Mouse (Mus musculus) thymus, adult 2 months (tissue): Measurements from ENCODE around the gene Arhgef6. TPM values are rescaled to one million over a fixed set of nuclear protein-coding genes. Genes with fewer than 3 reads are reported as not detected.
A peak's percentile ranks its signal among the peaks of the same experiment; 100 is the strongest.

ENCODE experiments used
- DNase-seq: peaks from one replicate; pipeline ENCODE4 v3.0.0; 2021
- H3K27ac ChIP-seq: fragments of 200-500 bp; 2 replicates; pipeline ENCODE4 v1.5.1; 2012; ENCODE audit warnings: low read length, control low read depth; ENCODE audit not compliant: control insufficient read depth, insufficient read depth
- H3K27me3 ChIP-seq: fragments of 200-500 bp; 2 replicates; pipeline ENCODE4 v1.6.1; 2012; ENCODE audit warnings: mild to moderate bottlenecking, low read length, moderate library complexity, mixed read lengths; ENCODE audit not compliant: control insufficient read depth, insufficient read depth
- H3K36me3 ChIP-seq: fragments of 200-500 bp; 2 replicates; pipeline ENCODE4 v1.6.1; 2012; ENCODE audit warnings: mild to moderate bottlenecking, low read length, moderate library complexity; ENCODE audit not compliant: control insufficient read depth, insufficient read depth
- H3K4me1 ChIP-seq: fragments of 200-500 bp; replicated peaks from 2 replicates; pipeline ENCODE4 v1.6.1; 2012; ENCODE audit warnings: low read length; ENCODE audit not compliant: control insufficient read depth, insufficient read depth
- H3K4me3 ChIP-seq: fragments of 200-500 bp; 2 replicates; pipeline ENCODE4 v1.5.1; 2012; ENCODE audit warnings: mild to moderate bottlenecking, low read length, control low read depth, moderate library complexity; ENCODE audit not compliant: control insufficient read depth, insufficient read depth
- CTCF ChIP-seq: fragments of 200-500 bp; IDR thresholded peaks from 2 replicates; pipeline ENCODE4 v1.5.1; 2012; ENCODE audit warnings: mild to moderate bottlenecking, control low read depth, low read length, moderate library complexity, borderline replicate concordance; ENCODE audit not compliant: control insufficient read depth, poor library complexity, insufficient read depth; ENCODE audit errors: extremely low read depth
- POLR2A ChIP-seq: fragments of 200-500 bp; IDR thresholded peaks from 2 replicates; pipeline ENCODE4 v1.6.1; 2012; ENCODE audit warnings: mild to moderate bottlenecking, low read length, control low read depth, moderate library complexity; ENCODE audit not compliant: control insufficient read depth, poor library complexity, insufficient read depth; ENCODE audit errors: extremely low read depth
- WGBS: fragments of 180-500 bp; shearing (Covaris S2); methylation state at CpG from one replicate; pipeline ENCODE4 v1.1.7; 2018; 5-methylcytosine and 5-hydroxymethylcytosine counted together
- polyA plus RNA-seq: library from polyadenylated mRNA; depleted of rRNA; stranded (reverse); fragments of >200 nt; gene quantifications from 2 replicates; pipeline ENCODE4 v1.2.3, GENCODE M21; 2012

Gene Arhgef6
- polyA plus RNA-seq, 1 experiment: 78.3 TPM

DNA sequence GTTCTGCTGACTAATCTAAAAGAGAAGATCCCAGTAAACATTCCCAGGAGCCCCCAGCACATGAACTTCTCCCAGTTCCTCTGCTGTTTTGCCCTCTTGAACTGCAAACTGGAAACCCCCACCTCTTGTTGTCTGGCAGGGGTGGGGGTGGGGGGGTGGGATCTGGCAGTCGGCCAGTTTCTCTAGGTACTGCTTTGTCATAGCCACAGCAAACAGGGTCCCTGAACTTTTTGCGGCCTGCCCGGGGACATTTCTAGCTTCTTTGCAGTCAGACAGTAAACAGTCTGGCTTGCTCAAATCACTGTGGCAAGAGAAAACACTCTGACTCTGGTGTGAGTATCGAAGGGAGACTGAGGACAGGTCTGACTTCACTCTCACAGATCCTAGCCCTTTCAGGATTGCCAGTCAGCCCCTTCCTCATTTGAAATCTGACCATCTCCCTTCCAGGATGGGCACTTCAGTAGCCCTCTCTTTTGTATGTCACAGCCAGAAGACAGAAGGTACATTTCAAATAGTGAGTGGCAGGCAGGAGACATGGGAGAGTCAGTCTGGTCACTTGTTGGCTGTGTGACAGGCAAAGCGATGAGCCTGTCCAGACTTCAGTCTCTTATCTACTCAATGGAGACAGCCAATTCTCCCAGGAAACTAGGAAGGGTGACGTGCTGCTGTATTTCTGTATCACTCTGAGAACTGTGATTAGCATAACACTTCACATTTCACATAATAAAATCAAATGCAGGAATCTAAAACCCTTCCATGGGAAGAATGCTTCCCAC lies 60.8 kb downstream of the Arhgef6 start:
- DNase-seq: no peak

DNA sequence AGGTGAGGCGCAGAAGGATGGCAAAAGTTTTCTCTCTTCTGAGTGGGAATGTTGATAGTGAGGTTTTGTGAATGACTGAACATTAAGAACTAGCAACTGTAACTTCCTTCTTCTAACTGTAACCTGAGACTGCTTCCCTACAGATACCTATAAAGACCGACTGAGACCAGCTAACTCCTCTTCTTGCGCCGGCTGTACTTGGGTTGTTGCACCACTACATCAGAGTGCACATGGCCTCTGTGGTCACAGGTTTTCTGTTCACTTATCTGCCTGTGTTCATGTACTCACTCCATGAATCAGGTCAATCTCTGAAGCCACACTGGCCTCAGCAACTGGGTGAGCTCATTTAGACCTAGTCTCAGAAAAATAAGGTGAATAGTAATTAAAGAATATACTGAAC lies 75.0 kb downstream of the Arhgef6 start:
- no peaks in the 10 kb centered on the region for H3K36me3 ChIP-seq
- no peak for TF ChIP-seq POLR2A
- no peak overlapping the region for H3K27ac ChIP-seq
- WGBS: 77% methylated on average over 4 of the region's 4 CpGs
- DNase-seq: no peak
- no peaks in the 10 kb centered on the region for H3K4me1 ChIP-seq
- H3K27me3 ChIP-seq: no peaks in the 10 kb centered on the region
- H3K4me3 ChIP-seq: no peak overlapping the region

More for the DNA sequence above, 60.8 kb downstream of the Arhgef6 start:
- Histone ChIP-seq H3K27ac (no peak overlapping the region), H3K4me1 (no peaks in the 10 kb centered on the region), H3K27me3 (no peaks in the 10 kb centered on the region), H3K36me3 (0 out of 2 replicates have a peak, but pooled peaks cover 6% of the 10 kb centered on the region), H3K4me3 (no peak overlapping the region)
- 50% methylated on average over 6 of the region's 6 CpGs for WGBS
- TF ChIP-seq POLR2A: no peak

DNA sequence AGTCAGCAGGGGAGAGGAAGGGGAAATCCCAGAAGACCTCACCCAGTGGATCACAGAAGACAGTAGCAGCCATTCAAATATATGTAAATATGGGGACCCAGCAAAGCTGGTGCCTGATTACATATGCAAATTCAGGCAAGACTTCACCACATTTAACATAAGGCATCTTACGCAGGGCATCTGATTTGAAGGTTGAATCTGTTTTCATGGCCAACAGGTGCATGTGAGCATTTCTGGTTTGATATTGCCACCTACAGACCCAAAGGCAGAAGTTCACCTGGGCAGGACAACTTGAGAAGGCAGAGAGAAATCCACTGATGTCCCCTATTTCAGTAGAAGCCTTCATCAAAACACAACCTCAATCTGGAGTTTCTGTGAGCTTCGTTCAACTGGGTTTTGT lies 77.8 kb downstream of the Arhgef6 start:
- Histone ChIP-seq H3K4me1 (no peaks in the 10 kb centered on the region), H3K27ac (no peak overlapping the region), H3K36me3 (no peaks in the 10 kb centered on the region), H3K27me3 (no peaks in the 10 kb centered on the region), H3K4me3 (no peak overlapping the region)
- DNase-seq: peak; percentile 45
- TF ChIP-seq POLR2A (no peak), CTCF (no peak)
- 64% methylated on average over 2 of the region's 2 CpGs for WGBS

DNA sequence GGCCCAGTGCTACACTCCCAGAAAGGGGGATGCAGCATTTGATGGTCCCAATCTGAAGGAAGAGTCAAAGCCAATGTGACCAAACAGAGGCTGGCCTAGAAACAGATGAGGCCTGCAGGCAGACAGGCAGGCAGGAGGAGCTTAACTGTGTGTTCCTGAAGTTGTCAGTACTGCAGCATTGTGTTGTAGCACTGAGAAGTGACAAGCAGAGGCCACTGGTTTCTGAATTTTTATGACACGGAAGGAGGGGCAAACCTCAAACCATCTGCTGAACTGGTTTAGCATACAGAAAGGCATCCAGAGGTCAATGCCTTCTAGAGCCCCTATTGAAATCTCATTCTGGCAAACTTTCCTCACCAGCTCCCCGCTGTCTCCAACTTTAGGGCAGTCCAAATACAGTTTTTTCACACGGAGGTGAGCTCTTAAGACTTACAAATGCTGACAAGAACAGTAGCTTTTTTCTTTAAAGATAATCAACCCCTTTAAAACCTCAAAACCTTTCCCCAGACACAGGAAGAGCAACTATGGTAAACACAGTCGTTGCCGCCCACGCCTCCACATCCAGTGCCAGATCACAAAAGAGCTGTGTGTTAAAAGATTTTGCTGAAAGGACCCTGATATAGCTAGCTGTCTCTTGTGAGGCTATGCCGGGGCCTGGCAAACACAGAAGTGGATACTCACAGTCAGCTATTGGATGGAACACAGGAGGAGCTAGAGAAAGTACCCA lies 85.0 kb downstream of the Arhgef6 start:
- peak overlapping the region; percentile 69 for H3K27ac ChIP-seq

DNA sequence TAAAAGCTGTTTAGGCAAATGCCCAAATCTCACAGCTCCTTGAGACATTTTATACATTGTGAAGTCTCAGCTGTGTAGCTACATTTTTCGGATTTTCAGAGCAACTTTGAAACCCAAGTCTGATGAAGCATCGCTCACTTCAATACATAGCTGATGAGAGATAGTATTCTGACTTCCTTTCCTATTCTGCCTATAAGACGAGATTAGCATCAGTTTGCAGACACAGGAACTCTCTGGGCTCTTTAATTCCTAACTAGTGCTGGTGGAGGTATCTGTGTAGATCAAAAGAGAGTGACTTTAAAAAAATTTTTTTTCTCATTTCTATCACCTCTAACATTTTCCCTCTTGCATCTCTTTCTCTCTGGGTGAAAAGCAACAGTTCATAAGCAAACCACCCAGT lies 100.0 kb downstream of the Arhgef6 start:
- Histone ChIP-seq H3K27me3 (no peaks in the 10 kb centered on the region), H3K36me3 (peaks cover 18% of the 10 kb centered on the region), H3K4me3 (no peak overlapping the region), H3K4me1 (no peaks in the 10 kb centered on the region), H3K27ac (no peak overlapping the region)
- WGBS: 14% methylated on average over 3 of the region's 3 CpGs
- no peak for TF ChIP-seq POLR2A
- no peak for TF ChIP-seq CTCF
- DNase-seq: no peak

More for the DNA sequence above, 85.0 kb downstream of the Arhgef6 start:
- H3K4me3 ChIP-seq: no peak overlapping the region
- 23% methylated on average over 7 of the region's 7 CpGs for WGBS
- peaks cover 5% of the 10 kb centered on the region for H3K4me1 ChIP-seq
- H3K27me3 ChIP-seq: no peaks in the 10 kb centered on the region
- H3K36me3 ChIP-seq: peaks cover 11% of the 10 kb centered on the region
- TF ChIP-seq POLR2A (no peak), CTCF (no peak)
- DNase-seq: peak; percentile 32

DNA sequence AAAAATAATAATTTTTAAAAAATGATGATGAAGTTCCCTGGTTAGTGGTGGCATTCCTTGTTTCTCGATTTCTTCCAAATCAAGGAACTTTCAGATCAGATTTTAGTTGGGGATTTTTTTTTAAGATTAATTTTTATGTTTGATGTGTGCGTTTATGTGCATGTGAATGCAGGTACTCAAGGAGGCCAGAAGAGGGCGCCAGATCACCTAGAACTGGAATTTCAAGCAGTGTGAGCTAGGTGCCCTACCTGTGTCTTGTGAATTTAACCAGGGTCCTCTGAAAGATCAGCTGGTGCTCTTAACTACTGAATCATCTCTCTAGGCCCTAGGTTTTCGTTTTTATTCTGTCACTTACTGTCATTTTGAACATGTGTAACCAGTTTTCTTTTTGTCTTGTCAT lies 102.5 kb downstream of the Arhgef6 start:
- H3K4me3 ChIP-seq: no peak overlapping the region
- H3K27ac ChIP-seq: no peak overlapping the region
- TF ChIP-seq CTCF: no peak
- no peak for TF ChIP-seq POLR2A
- WGBS: 84% methylated on average over 4 of the region's 4 CpGs
- H3K27me3 ChIP-seq: no peaks in the 10 kb centered on the region
- peaks cover 26% of the 10 kb centered on the region for H3K36me3 ChIP-seq
- no peaks in the 10 kb centered on the region for H3K4me1 ChIP-seq
- no peak for DNase-seq
